Mouse (Mus musculus) megakaryocyte, embryonic 14.5 days (primary cell): ENCODE measurements around the gene Rtn3. TPM values are rescaled to one million over a fixed set of nuclear protein-coding genes. Genes with fewer than 3 reads are reported as not detected.

ENCODE experiments used
- H3K27me3 ChIP-seq: replicated peaks from 2 replicates; pipeline ENCODE3; 2012; ENCODE audit warnings: inconsistent platforms
- H3K36me3 ChIP-seq: replicated peaks from 2 replicates; pipeline ENCODE3; 2012; ENCODE audit warnings: low read length, inconsistent platforms, mixed read lengths
- H3K4me1 ChIP-seq: 2 replicates; pipeline ENCODE4 v1.6.1; 2012; ENCODE audit warnings: inconsistent platforms
- H3K4me3 ChIP-seq: replicated peaks from 2 replicates; pipeline ENCODE3; 2012; ENCODE audit warnings: moderate library complexity, mild to moderate bottlenecking, inconsistent platforms
- H3K9me3 ChIP-seq: 2 replicates; pipeline ENCODE4 v1.6.1; 2012; ENCODE audit warnings: inconsistent platforms
- FLI1 ChIP-seq: IDR thresholded peaks from 2 replicates; pipeline ENCODE4 v1.6.1; 2012; ENCODE audit warnings: low read length, inconsistent platforms, mixed read lengths
- GATA1 ChIP-seq: IDR thresholded peaks from 3 replicates; pipeline ENCODE4 v1.6.1; 2012; ENCODE audit warnings: mixed read lengths, low read length, inconsistent platforms, borderline replicate concordance
- polyA plus RNA-seq: library from polyadenylated mRNA; stranded (reverse); fragments of >175 nt; gene quantifications from 2 replicates; pipeline ENCODE4 v1.2.3, GENCODE M21; 2012; ENCODE audit warnings: low replicate concordance; ENCODE audit not compliant: insufficient read depth

Gene Rtn3
- 30.0 and 59.9 TPM in 2 replicates for polyA plus RNA-seq

DNA sequence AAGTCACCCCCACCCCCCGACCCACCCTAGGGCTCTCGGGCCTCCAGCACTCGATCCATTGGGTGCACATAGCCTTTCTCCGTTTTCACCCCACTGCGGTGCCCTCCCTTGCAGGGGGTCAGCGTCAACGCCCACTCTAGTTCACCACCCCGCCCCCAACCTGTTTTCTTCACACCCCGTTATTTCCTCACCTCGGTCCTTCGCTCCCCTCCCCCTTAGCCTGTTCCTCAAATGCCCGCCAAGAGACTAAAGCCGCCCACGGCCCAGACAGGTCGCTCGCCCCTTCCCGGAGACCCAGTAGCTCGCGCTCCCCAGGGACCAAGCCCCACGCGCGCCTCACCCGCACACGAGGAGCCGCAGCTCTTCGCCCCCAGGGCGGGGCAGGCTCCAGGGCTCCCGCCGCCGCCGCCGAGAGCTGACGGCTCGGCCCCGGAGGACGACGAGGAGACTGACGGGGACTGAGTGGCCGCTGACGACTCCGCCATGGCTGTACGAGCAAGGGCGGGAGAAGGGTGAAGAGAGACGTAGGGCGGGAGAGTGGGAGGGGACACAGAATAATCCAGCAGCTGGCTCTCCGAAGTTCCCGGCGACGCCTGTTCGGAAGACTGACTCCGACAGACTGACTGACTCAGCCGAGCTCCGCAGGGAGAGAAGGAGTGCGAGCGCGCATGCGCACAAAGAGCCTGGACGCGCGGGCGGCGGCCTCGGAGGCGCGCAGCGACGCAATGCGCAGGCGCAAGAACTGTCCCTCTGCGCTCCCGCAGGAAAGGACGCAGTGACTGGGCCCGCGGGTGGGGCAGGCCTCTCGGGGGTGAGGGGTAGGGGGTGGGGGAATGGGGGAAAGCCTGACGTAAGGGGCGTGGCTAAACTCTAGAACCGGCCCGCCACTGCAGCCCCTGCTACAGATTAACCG is at the start of gene Rtn3:
TSS of gene Rtn3 (minus strand) at position 683 of the 913 bp plus-strand sequence.
- Histone ChIP-seq H3K4me1 (peaks cover 46% of the 10 kb centered on the region), H3K27me3 (no peaks in the 10 kb centered on the region), H3K36me3 (peaks cover 15% of the 10 kb centered on the region), H3K4me3 (peak within 1 kb of the TSS; percentile 98), H3K9me3 (no peaks in the 10 kb centered on the region)
- no peak for TF ChIP-seq FLI1
- TF ChIP-seq GATA1 = no peak

DNA sequence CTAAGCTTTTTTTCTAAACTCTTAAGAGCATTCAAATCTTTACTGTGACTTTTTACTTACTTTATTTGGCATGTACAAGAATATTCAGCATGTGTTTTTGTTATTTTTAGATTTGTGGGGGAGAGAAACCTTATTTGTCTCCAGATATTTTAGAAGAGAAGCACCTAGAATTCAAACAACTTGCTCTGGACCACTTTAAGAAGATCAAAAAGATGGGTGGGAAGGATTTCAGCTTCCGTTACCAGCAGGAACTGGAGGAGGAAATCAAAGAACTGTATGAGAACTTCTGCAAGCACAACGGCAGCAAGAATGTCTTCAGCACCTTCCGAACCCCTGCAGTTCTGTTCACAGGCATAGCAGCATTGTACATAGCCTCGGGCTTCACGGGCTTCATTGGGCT is 48.8 kb upstream of the Rtn3 start:
- TF ChIP-seq FLI1 (no peak), GATA1 (no peak)
- H3K36me3 ChIP-seq = peaks cover 93% of the 10 kb centered on the region

DNA sequence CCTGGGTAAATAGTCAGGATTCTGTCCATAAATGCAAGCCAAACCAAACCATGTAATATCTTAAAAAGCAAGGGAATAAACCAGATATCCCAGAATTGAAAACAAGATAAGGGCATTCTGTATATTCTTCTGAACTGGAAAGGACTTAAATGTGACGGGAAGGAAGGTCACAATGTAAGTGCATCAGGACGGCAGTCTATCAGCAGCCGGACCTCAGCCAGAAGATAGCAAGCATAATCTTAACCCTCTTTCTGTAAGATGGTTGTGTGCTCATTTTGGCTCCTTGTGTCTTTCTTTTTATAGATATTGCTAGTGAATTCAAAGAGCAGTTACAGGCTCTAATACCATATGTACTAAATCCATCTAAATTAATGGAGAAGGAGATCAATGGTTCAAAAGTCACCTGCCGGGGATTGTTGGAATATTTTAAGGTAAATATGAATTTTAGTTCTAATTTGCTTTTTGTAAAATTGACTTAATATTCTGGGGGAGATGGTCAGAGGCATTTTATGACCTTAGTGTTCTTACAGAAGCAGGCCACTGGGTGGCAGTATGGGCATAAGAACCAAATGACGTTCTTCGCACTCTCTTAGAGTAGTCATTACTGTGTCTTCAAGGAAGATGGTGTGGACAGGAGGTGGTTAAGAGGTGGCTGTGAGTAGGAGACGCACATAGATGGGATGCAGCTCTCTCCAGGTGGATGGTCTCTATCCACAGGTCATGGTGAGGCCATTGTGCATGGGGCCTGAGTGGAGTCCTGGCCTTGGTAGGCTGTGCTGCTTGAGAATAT is 45.8 kb upstream of the Rtn3 start:
- H3K36me3 ChIP-seq = peaks cover 85% of the 10 kb centered on the region
- no peaks in the 10 kb centered on the region for H3K9me3 ChIP-seq
- no peak for TF ChIP-seq GATA1
- no peak for TF ChIP-seq FLI1

More for the DNA sequence above, 48.8 kb upstream of the Rtn3 start:
- H3K9me3 ChIP-seq = no peaks in the 10 kb centered on the region
- peaks cover 20% of the 10 kb centered on the region for H3K4me1 ChIP-seq
- no peak overlapping the region for H3K4me3 ChIP-seq
- no peaks in the 10 kb centered on the region for H3K27me3 ChIP-seq

DNA sequence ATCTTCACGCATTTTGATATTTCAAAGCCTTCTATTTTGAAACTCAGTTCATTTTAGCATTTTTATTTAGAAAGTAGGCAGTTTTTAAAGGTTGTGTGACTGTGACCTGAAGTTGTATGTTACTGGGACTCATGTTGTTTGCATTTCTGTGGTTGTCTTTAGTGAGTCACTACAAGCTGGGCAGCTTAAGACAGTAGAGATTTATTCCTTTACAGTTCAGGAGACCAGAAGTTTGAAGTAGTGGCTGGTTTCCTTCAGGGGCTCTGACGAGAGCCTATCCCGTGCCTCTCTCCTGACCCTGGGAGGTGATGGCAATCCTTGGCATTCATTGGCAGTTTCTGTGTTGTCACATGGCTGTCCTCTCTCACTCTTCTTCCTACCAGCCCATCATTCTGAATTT is 41.8 kb upstream of the Rtn3 start:
- H3K9me3 ChIP-seq = no peaks in the 10 kb centered on the region; the same call in 1 of the 2 replicates
- TF ChIP-seq FLI1 = no peak
- no peak for TF ChIP-seq GATA1
- peaks cover 81% of the 10 kb centered on the region for H3K36me3 ChIP-seq
- H3K27me3 ChIP-seq = no peaks in the 10 kb centered on the region
- no peak overlapping the region for H3K4me3 ChIP-seq
- peaks cover 31% of the 10 kb centered on the region for H3K4me1 ChIP-seq

More for the DNA sequence above, 45.8 kb upstream of the Rtn3 start:
- H3K4me1 ChIP-seq = peaks cover 31% of the 10 kb centered on the region
- H3K27me3 ChIP-seq = no peaks in the 10 kb centered on the region
- no peak overlapping the region for H3K4me3 ChIP-seq

DNA sequence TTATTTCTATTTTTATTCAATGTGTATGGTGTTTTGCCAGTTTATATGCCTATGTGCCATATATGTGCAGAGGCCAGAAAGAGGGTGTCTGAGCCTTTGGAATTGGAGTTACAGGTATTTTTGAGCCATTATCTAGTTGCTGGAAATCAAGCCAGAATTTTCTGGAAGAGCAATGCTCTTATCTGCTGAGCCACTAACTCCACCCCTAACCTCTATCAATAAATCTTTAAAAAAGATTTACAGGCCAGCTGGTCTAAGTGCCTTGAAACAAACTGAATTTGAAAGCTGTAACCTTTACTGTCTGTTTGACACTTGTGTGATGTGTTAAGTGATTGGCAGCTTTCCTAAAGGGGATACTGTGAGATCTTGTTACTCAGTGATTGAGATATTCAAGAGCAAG is 40.7 kb upstream of the Rtn3 start:
- TF ChIP-seq GATA1 = no peak
- no peak for TF ChIP-seq FLI1
- Histone ChIP-seq H3K36me3 (peaks cover 79% of the 10 kb centered on the region), H3K27me3 (no peaks in the 10 kb centered on the region), H3K4me3 (no peak overlapping the region), H3K9me3 (no peaks in the 10 kb centered on the region; the same call in 1 of the 2 replicates), H3K4me1 (peaks cover 28% of the 10 kb centered on the region)

DNA sequence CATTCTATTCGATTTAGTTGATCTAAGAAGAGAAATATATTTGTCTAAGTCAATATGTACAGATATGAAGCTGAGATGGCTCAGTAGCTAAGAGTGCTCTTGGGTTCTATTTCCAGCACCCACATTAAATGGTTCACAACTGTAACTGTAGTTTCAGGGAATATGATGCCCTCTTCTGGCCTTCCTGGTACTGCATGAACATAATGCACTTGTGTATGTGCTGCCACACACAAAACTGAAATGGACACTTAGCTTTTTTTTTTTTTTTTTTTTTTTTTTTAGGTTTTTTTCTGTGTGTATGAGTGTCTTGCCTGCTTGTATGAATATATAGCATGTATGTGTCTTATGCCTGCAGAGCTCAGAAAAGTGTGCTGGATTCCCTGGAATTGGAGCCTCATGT is 40.2 kb upstream of the Rtn3 start:
- peaks cover 26% of the 10 kb centered on the region for H3K4me1 ChIP-seq
- H3K27me3 ChIP-seq = no peaks in the 10 kb centered on the region
- TF ChIP-seq GATA1 (no peak), FLI1 (no peak)
- no peaks in the 10 kb centered on the region; the same call in 1 of the 2 replicates for H3K9me3 ChIP-seq
- no peak overlapping the region for H3K4me3 ChIP-seq
- peaks cover 79% of the 10 kb centered on the region for H3K36me3 ChIP-seq

DNA sequence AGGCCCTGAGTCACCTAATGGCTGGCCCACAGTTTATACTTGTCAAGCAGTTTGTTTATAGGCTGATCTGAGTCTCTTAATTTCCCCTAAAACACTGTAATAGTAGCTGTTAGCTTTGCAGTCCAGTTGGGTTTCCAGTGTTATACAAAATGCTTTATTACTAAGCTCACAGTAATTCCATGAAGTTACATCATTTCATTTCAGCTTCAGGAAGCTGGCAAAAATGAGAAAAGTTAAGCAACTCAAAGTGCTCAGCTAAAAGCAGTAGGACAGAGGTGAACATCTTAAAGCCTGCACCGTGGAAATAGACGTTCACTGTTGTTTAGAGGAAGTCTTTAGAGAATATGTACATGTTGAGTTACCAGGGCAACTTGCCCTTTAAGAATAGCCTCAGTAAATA is 39.8 kb upstream of the Rtn3 start:
- no peak overlapping the region for H3K4me3 ChIP-seq
- no peaks in the 10 kb centered on the region; the same call in 1 of the 2 replicates for H3K9me3 ChIP-seq
- no peak for TF ChIP-seq FLI1
- no peaks in the 10 kb centered on the region for H3K27me3 ChIP-seq
- H3K36me3 ChIP-seq = peaks cover 78% of the 10 kb centered on the region
- H3K4me1 ChIP-seq = peaks cover 22% of the 10 kb centered on the region

DNA sequence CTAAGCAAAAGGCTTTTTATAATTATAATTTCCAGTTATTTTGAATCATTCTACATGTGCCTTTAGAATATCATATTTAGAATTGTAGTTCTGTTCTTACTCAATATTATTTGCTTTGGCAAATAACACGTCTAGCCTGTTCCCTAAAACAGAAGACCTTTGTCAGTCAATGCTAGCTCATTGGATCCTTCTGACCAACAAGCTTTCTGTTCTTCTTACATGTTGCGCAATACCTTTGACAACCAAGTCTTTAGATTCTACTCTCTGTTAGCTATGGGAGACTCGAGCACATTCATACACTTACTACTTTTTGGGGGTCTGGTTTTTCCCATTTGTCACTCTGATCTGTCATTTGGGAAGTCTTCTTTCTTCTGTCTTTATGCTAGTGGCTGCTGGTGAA is 38.5 kb upstream of the Rtn3 start:
- no peak overlapping the region for H3K4me3 ChIP-seq
- H3K4me1 ChIP-seq = peaks cover 19% of the 10 kb centered on the region
- peaks cover 85% of the 10 kb centered on the region for H3K36me3 ChIP-seq
- H3K27me3 ChIP-seq = no peaks in the 10 kb centered on the region
- H3K9me3 ChIP-seq = no peaks in the 10 kb centered on the region; the same call in 1 of the 2 replicates
- no peak for TF ChIP-seq GATA1
- TF ChIP-seq FLI1 = no peak

DNA sequence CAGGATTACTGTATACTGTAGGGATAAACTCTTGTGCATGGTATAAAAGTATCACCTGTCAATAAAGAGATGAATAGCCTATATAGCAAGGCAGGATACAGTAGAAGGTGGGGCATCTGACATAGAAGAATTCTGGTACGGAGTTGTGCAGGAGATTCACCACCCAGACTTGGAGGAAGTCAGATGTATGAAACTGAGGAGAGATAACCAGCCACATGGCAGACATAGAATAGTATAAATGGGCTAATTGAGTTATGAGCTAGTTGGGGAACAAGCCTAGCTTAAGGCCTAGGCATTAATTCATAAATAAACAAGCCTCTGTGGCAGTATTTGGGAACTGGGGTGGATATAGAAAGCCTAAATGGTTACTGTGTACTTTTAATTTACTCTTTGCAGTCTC is 33.4 kb upstream of the Rtn3 start:
- H3K9me3 ChIP-seq = no peaks in the 10 kb centered on the region
- H3K4me1 ChIP-seq = peaks cover 33% of the 10 kb centered on the region
- no peak overlapping the region for H3K4me3 ChIP-seq
- peaks cover 78% of the 10 kb centered on the region for H3K36me3 ChIP-seq
- no peaks in the 10 kb centered on the region for H3K27me3 ChIP-seq
- TF ChIP-seq GATA1 = no peak
- TF ChIP-seq FLI1 = no peak
